Mouse (Mus musculus) E14TG2a.4 (cell line): ENCODE data around the gene Spata45.
A peak's percentile ranks its signal among the peaks of the same experiment; 100 is the strongest.

Source experiments
- CTCF ChIP-seq: conservative IDR thresholded peaks from 2 replicates; pipeline ENCODE4 v1.5.1; 2014; ENCODE audit warnings: low read length
- NANOG ChIP-seq: IDR thresholded peaks from 2 replicates; pipeline ENCODE4 v1.6.1; 2014; ENCODE audit warnings: borderline replicate concordance, low read length, mixed read lengths
- POU5F1 ChIP-seq: IDR thresholded peaks from 2 replicates; pipeline ENCODE4 v1.6.1; 2014; ENCODE audit warnings: low read length, borderline replicate concordance

DNA sequence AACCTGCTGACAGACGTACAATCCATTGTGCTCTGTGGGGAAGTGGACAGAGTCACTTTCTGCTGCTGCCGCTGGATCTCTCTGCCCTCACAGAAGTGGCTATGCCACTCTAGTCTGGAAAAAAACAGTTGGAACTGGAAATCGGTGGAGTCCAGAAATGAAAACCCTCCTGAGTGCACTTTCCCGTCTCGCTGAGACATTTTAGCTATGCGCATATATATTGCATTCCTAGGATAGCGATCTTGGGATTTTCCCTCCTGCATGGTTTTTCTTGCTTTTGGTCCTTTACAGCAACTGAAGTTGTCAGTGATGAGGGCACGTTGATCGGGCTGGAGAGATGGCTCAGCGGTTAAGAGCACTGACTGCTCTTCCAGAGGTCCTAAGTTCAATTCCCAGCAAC lies 6.3 kb upstream of the Spata45 start:
- TF ChIP-seq CTCF (no peak), POU5F1 (peak; percentile 50; the same call in 1 of the 2 replicates), NANOG (no peak)
